Mouse (Mus musculus) cerebellum, postnatal 14 days (tissue): ENCODE results near the gene Trim46.

ENCODE experiments used
- DNase-seq, 2 experiments: peaks; one replicate each; pipeline ENCODE4 v3.0.0; 2021; ENCODE audit warnings: mixed read lengths in 2 of 2

Trim46 gene

GRCm38 (mm10) chr3:89246261-89247100 is at the start of gene Trim46:
TSS of gene Trim46 (minus strand) at chr3:89246309.
- peak; percentile 95 to 96 for DNase-seq

- DNase-seq: no peak
Observed at GRCm38 (mm10) chr3:89295685-89296230, 49.6 kb upstream of the Trim46 start.

- DNase-seq: no peak
Observed at GRCm38 (mm10) chr3:89294195-89294594, 48.1 kb upstream of the Trim46 start.

DNA sequence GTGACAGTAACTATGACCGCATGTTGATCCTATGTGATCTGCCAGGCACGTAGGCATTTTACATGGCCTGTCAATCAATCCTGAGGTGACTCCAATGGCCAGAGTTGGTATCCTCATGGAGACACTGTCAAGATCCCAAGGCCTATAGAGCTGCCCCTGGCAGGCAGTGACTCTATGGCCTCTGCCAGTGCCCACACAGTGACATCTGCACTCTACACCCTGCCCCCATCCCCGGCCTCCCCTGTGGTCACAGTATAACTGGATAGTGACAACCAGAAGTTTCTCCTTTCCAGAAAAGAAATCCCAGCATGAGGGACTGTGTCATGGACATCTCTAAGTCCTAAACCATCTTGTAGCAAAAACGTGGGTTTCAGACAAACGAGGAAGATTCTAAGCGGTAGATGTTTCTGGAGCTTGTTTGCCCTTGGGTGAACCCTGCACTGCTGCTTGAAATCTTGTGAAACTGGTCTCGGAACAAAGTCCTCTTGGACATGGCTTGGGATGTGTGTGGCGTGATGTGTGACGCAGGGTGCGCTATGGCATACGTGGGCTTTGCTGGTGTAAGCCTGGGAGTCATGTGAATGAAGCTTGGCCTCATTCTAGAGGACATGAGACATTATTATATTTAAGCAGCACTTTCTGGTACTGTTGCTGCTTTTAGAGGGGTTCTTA is 47.3 kb upstream of the Trim46 start:
- DNase-seq: no peak

- no peak for DNase-seq
Observed at GRCm38 (mm10) chr3:89292303-89292702, 46.2 kb upstream of the Trim46 start.

- DNase-seq: no peak
Observed at GRCm38 (mm10) chr3:89291874-89292273, 45.8 kb upstream of the Trim46 start.

DNA sequence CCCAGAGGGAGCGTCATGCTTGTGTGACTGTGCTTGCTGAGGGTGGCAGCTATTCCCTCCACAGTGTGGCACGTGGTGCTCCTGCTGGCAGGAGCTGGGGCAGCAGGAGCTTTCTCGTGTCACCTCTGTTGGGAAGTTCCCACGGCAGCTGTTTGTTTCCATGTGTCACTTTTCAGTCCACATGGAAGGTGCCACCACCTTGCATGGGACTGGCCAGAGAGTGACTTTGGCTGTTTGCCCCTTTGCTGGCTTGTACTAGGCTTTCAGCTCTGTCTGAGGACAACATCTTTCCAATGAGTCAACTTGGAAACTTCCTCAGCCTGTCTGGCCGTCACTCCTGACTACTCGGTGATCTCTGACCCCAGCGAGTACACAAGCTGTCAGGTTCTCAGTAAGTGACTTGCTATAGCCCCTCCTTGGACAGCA is 42.4 kb upstream of the Trim46 start:
- no peak for DNase-seq

- DNase-seq: no peak
Observed at GRCm38 (mm10) chr3:89287286-89287685, 41.2 kb upstream of the Trim46 start.

DNA sequence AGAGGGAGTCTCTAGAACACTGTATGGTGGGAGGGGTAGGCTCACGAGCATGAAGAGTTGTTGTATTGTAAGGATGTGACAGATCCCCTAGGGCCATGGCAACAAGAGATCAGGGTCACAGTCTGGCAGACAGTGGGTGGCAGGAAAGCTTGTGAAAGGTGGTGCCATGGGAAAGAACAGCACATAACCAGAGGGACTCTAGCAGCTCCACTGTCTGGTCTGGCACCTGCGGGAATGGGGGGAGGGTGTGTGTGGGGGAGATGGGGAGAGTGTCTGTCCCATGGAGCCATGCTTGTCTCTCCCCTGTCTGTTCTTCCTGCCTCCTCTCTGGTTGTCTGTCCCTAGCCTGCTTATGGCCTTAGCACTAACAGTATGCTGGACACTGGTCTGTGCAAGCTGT is 39.4 kb upstream of the Trim46 start:
- no peak for DNase-seq

GRCm38 (mm10) chr3:89284261-89284660 is 38.2 kb upstream of the Trim46 start:
- DNase-seq: no peak

DNA sequence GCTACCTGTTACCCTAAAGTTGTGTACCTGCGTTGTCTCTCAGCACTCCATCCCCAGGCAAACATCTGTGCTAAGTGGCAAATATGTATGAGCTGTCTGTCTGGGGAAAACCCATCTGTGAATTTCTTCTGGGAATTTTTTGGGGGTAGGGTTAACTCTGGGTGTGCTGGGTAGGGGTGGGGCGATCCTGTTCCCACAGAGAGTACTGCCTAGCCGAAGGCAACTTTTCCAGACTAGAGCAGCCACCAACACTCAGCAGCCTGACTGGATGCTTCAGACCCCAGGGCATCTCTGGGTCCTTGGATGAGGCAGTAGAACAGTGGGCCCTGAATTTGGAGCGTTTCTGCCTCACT is 36.2 kb upstream of the Trim46 start:
- DNase-seq: no peak

DNA sequence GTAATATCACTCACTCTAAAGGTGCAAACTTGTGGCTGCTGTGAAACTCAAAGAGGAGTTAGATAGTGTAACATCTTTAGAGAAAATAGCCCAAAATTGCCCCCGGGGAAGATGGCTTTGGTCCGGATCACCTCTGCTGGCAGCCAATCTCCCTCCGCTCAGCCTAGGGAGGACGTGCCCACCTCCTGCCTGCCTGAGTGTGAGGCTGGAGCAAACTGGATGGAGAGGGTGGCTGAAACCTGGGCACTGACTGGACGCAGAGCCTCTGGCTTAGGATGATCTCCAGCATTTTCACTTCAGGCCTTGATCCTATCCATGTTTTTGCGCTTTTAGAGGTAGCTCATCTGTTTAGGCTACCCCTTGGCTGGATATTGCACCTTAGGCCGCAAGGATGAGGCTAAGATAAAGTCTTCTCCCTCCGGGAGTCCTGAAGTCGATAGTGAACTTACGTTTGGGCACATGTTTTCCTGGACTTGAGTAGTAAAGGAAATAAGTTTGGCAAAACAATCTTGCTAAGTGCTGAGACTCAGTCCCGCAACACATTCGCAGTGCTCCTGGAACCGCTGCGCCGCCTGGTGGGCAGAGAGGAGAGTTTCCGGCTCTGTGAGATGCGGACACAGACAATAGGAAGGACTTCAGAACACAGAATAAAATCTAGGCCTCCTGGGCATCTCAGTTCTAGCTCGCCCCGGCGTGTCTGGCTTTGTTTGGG is 35.6 kb upstream of the Trim46 start:
- DNase-seq: peak; percentile 92 to 93

DNA sequence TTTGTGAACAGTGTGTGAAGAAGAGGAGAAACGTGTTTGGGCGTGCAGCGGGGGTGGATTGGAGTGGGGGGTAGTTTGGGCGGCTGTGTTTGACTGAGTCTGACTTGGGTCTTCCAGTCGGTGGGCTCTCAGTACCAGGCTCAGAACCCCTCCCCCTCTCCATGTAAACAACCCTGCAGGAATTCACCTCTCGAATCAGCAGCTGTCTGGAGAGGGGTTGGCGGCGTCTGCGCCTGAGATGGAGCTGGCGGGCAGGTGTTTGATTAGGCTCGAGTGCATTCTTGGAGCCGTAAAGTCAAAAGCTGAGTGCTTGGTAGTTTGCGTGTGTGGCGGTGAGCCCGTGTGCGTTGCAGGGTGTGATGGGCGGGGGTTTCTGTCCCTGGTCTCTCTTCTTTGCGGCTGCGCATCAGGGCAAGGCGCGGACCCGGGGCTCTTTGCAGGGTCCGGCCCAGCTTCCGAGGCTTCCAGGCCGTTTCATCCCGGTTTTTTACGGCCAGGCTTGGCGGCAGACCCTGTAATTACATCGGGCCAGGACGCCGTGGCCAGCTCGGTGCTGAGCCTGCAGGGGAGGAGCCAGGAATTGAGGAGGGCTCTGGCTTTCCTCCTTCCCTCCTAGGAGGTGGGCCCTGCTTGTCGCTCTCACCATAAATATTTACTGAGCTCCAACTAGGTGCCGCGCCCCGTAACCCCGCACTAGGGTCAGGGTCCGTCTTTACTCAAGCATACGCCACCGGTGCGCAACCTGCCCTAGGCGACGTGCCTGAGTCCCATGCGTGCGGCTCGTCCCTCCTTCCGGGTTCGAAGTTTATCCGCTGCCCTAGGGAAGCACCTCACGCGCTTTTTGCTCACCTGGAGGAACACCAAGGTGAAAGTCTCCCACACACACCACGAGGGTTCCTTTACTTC is 34.8 kb upstream of the Trim46 start, which contains the start of gene Efna1:
TSS of gene Efna1 (minus strand) at position 537 of the 906 bp plus-strand sequence.
- peak; percentile 69 to 71 for DNase-seq

- DNase-seq: peak in 1 of 2 experiments; percentile 46
Observed at GRCm38 (mm10) chr3:89280050-89280605, 34.0 kb upstream of the Trim46 start.

DNA sequence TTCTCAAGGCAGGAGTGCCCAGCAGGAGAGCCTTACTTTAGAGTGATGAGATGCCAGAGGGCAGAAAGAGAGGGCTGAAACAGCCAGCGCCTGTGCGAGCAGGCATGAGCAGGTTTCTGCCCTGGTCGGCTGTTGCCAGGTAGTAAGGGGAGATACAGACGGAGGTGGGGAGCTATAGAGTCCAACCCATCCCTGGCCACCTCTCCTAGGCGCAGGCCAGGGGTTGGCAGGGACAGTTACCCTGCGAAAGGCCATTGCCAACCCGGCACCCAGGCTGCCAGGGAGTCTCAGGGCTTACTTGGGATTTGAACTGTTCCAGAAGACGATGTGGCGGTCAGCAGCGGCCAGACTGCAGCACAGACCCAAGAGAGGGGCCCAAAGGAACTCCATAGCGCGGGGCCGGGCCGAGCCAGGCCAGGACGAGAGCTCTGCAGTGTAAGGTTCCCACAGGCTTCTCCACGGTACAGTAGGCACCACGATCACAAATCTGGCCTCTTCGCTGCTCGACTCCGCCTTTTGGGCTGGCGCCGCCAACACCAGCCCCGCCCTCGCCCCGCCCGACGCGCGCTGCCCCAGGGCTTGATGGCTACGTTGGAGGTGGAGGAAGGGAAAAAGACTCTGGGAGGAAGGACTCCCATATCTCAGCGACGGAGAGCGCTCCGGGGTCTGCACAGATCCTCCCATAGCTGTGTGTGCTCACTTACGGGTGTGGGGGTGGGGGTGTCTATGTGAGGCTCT is 33.2 kb upstream of the Trim46 start:
- DNase-seq: peak; percentile 91 to 92

DNA sequence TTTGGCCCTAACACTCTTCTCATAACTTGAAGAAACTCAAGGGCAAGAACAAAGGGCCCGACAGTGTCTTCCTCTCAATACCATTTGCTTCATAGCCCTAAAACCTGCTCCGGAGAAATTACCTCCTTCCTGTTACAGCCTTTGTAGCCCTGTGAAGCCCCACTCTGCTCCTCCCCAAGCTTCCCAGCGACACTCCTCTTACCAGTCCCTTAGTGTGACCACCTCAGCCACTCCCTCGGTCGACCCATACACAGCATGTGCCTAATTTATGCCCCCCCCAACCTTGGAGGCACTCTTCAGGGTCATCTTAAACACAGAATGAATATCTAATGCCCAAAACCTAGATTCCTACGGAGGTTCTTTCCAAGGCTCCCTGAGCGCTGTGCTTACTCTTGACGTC is 32.5 kb upstream of the Trim46 start:
- DNase-seq: peak in 1 of 2 experiments; percentile 24

GRCm38 (mm10) chr3:89278107-89278506 is 32.0 kb upstream of the Trim46 start:
- DNase-seq: peak in 1 of 2 experiments; percentile 27

- DNase-seq: peak; percentile 32 to 40
Observed at GRCm38 (mm10) chr3:89277281-89278021, 31.3 kb upstream of the Trim46 start.

GRCm38 (mm10) chr3:89276061-89276460 is 30.0 kb upstream of the Trim46 start:
- no peak for DNase-seq

DNA sequence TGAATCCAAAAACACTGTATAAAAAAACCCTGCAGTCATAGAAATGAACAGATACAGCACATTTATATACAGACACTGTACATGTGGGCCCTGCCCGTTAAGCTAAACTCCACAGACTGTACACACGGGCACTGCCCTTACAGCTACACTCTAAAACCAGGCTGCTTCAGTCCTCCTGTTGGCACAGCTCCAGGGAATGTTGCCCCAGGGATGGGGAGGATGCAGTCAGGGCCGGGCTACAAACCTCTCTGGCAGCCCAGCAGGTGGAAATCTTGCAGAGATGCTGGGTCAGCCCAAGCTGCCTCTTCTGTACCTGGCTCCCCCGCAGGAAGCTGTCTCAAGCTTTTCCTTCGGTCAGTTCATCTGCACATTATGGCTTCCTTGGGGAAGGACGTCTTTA is 25.7 kb upstream of the Trim46 start:
- DNase-seq: peak in 1 of 2 experiments; percentile 61
